Mouse (Mus musculus): ENCODE results near the gene Asap2. TPM values are rescaled to one million over a fixed set of nuclear protein-coding genes. Genes with fewer than 3 reads are reported as not detected.
A peak's percentile ranks its signal among the peaks of the same experiment; 100 is the strongest.

The Asap2 gene
- total RNA-seq, 2 experiments from 2014 or later, result 38.6 to 40.1 TPM

DNA sequence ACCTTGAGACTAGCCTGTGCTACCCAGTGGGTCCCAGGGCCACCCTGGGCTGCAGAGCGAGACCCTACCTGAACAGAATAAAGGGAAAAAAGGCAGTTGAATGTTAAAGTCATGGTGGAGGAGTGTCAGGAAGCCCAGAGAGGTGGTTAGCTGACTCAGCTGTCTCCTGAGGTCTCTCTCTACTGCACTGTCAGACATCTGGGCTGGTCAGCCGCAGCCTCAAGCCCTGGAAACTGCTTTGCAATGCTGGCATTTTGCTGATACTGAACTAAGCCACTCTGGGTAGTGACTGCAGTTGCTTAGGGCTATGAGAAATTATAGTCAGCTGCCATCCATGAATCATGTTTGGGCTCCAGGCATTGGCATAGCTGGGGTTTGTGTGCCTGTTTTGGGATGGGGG lies 244.3 kb downstream of the Asap2 start:
- Histone ChIP-seq H3K27ac (no peak overlapping the region), H3K4me3 (no peak overlapping the region)
- no peak for TF ChIP-seq CTCF (conservative IDR thresholded peaks at IDR 0.05)
- DNase-seq (ENCODE audit: low spot score in 2 of 2), result no peak

DNA sequence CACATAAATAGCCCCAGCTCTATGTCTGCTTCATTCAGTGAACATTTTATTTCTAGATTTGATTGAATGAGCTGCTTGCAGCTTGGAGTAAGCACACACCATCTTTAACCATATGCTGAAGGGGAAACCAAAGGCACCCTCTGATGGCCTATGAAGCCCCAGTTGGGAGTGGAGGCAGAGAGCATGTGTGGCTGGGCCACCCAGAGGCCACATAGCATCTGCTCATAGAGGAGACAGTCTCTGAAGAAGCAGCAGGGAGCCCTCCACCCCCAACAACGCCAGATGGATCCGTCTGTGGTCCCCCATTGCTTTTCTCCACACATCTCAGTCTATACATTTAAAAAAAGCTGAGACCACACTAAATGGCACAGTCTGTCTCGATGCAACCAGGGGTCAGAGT lies 251.7 kb downstream of the Asap2 start:
- DNase-seq (ENCODE audit: low spot score in 2 of 2), result no peak
- no peak for TF ChIP-seq CTCF (conservative IDR thresholded peaks at IDR 0.05)
- no peak overlapping the region for H3K27ac ChIP-seq

DNA sequence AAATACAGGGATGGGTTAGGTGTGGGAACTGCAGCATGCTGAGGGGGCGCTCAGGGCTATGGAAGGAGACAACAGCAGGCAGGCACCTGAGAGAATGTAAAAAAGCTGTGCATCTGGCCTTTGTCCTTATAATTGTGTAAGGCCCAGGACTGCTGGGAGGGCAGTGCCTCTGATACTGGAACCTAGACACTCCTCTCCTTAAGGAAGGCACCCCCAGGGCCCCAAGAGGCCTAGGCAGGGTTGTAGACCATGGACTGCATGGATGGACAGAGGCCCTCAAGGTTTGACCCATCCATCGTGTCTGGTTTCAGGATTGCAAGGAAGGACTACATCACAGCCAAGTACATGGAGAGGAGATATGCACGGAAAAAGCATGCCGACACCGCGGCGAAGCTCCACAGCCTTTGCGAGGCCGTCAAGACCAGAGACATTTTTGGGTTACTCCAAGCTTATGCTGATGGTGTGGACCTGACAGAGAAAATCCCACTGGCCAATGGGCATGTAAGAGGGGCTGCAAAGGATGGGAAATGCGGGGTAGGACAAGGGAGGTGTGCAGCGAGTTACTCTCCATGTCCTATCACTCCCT lies 254.2 kb downstream of the Asap2 start:
- DNase-seq (ENCODE audit: low spot score in 2 of 2), result no peak
- no peak overlapping the region for H3K27ac ChIP-seq
- H3K4me3 ChIP-seq, result no peak overlapping the region
- TF ChIP-seq CTCF (conservative IDR thresholded peaks at IDR 0.05), result no peak

More for the DNA sequence above, 251.7 kb downstream of the Asap2 start:
- H3K4me3 ChIP-seq, result no peak overlapping the region

DNA sequence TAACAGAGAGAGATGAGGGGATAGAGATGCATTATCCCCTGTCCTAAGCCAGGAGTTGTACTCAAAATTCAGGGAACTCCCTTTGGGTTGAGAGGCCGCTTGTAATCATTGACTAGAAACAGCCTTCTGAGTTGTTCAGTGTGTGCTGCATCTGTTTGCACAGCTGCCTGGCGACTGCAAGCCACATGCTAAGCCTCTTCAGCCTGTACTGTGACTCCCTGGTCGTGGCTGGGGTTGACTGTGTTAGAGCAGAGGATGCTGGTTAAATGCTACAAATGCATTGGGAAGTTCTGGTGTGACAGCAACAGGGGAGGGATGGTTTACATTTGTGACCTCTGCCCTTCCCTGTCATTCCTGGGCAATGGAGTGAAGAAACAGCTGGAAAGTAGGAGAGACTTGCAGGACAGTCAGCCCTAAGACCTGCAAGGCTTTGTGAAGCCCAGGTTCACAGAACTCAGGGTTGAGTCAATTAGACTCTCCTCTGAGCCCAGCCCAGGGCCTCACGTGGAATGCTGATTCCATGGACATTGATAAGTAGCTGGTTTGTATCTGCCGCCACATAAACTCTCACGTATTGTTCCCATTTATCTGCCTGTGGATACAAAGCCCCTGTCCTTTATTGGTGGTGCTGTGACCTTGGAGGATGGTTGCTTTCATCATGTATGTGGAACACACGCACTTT lies 257.6 kb downstream of the Asap2 start:
- no peak overlapping the region for H3K27ac ChIP-seq
- no peak for TF ChIP-seq CTCF (conservative IDR thresholded peaks at IDR 0.05)
- DNase-seq (ENCODE audit: low spot score in 2 of 2), result no peak
- H3K4me3 ChIP-seq, result no peak overlapping the region

DNA sequence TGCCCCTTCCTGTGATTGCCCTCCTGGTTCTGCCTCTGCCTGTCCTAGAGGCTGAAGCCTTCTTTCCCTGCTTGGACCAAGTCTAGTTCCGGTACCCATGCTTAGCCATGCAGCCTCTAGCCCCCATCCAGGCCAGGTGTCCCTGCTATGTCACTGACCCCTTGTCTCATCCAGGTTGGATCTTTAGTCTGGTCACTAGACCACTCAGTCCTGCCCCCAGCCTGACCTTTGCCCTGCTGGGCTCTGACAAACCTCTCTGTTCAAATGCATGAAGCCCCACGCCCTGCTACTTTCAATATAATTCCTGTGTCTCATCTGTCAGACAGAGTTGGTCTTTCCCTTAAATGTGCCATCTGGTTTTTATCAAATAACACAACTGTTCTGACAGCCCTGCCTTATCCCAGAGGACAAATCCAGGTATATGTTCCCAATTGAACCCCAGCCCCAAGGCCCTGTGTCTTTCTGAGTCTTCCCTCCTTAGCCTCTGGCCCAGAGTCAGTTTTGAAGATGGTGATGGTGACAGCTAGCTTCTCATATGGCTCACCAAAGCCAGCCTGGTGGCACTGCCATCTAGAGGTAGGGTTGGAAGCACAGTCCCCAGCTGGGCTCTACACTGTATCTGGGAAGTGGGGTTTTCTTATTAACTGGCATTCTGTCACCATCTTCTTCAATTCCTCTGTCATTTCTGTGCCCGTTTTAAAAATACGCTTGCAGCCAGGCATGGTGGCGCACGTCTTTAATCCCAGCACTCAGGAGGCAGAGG lies 270.4 kb downstream of the Asap2 start:
- Histone ChIP-seq H3K27ac (peak overlapping the region; percentile 28; the same call in 1 of the 2 replicates), H3K4me3 (no peak overlapping the region)
- no peak for DNase-seq (ENCODE audit: low spot score in 2 of 2)
- peak; percentile 78 for TF ChIP-seq CTCF (conservative IDR thresholded peaks at IDR 0.05)

DNA sequence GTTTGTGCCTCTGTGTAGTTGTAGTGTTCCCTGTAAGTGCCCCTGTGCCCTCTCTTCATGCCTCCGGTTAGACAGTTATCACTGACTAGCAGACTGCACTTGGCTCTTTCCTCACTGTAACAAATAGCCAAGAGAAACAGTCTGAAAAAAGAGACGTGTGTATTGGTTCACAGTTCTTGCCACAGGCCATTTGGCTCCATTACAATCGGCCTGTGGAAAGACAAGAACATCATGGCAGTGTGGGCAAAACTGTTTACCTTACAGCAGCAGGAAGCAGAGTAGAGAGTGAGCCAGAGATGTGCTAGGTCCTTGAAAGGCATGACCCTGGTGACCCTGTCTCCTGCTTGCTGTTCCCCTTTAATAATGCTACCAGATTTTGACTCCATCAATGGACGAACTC lies 271.3 kb downstream of the Asap2 start:
- Histone ChIP-seq H3K4me3 (no peak overlapping the region), H3K27ac (no peak overlapping the region)
- no peak for DNase-seq (ENCODE audit: low spot score in 2 of 2)
- no peak for TF ChIP-seq CTCF (conservative IDR thresholded peaks at IDR 0.05)

DNA sequence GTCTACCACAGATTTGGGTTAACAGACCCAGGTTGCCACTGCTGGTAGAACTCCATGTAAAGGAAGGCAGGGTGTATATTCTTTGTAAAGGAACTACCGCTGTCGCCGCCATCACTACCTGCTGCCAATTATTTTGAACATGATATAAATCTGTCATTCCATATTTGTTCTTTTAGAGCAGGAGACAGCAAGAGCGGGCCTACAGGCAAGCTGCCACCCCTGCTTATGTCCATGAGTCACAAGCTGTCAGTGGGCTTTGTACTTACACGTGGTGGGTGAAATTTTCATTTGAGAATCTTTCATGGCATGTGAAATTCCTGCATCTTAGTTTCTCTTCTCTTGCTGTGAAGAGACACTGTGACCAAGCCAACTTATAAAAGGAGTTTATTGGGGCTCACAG lies 273.0 kb downstream of the Asap2 start:
- Histone ChIP-seq H3K27ac (peak overlapping the region; percentile 74), H3K4me3 (no peak overlapping the region)
- peak; percentile 24 to 70 for DNase-seq (ENCODE audit: low spot score in 2 of 2)
- TF ChIP-seq CTCF (conservative IDR thresholded peaks at IDR 0.05), result no peak

DNA sequence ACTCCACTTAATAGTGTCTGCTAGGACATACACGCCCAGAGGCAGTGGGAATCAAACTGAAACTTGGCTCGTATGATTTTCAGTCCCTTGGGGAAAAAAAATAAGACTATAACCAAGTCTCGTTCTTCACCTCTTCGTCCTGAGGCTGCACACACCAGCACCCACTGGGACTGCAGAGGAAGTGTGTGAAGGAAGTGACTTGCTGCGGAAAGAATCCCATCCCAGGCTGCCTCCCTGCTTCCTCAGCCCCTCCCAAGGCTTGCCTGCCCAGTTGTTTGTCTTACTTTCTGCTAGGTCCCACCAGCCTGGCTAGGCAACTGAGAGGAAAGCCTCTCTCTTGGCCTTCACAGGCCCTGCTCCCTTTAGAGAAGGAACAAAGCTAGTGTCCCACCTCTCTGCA lies 274.0 kb downstream of the Asap2 start:
- no peak for DNase-seq (ENCODE audit: low spot score in 2 of 2)
- no peak for TF ChIP-seq CTCF (conservative IDR thresholded peaks at IDR 0.05)

DNA sequence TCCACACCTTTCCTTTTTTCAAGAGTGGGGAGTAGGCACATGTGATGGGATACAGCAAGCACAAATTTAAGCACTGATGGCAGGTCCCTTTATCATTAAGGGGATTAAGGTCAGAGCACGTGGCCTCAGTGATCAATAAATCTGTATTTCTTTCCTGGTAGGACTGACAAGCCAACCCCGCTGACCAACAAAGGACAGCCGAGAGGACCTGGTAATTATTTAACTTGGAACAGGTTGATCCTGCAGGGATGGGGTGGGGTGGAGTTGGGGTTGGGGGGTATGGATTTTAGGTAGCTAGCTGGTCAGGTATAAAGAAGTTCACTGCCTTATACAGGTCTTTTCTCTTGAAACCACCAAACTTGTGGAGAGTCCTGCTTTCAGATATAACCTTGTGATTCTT lies 274.7 kb downstream of the Asap2 start:
- H3K27ac ChIP-seq, result peak overlapping the region; percentile 74
- no peak overlapping the region for H3K4me3 ChIP-seq
- no peak for DNase-seq (ENCODE audit: low spot score in 2 of 2)
- TF ChIP-seq CTCF (conservative IDR thresholded peaks at IDR 0.05), result no peak

More for the DNA sequence above, 274.0 kb downstream of the Asap2 start:
- no peak overlapping the region for H3K4me3 ChIP-seq
- H3K27ac ChIP-seq, result peak overlapping the region; percentile 74

DNA sequence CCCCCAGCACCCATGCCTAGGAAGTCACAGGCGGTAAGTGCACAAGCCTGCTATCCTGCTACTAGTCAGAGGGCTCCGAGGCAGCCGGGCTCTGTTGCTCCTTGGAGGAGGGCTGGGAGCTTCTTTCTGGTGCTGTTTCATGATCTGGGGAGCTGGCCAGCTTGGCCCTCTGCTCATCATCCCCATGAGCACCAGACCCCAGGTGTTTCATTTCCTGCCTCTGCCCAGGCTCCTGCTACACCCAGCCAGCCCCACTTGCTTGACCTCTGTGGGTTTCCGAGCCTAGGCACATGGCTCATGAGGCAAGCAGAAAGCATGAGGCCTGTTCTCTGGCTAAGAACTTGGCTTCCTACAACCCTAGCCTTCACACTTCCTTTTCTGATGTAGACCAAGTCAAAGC lies 275.2 kb downstream of the Asap2 start:
- no peak overlapping the region for H3K27ac ChIP-seq
- no peak for DNase-seq (ENCODE audit: low spot score in 2 of 2)
- no peak for TF ChIP-seq CTCF (conservative IDR thresholded peaks at IDR 0.05)
- no peak overlapping the region for H3K4me3 ChIP-seq

DNA sequence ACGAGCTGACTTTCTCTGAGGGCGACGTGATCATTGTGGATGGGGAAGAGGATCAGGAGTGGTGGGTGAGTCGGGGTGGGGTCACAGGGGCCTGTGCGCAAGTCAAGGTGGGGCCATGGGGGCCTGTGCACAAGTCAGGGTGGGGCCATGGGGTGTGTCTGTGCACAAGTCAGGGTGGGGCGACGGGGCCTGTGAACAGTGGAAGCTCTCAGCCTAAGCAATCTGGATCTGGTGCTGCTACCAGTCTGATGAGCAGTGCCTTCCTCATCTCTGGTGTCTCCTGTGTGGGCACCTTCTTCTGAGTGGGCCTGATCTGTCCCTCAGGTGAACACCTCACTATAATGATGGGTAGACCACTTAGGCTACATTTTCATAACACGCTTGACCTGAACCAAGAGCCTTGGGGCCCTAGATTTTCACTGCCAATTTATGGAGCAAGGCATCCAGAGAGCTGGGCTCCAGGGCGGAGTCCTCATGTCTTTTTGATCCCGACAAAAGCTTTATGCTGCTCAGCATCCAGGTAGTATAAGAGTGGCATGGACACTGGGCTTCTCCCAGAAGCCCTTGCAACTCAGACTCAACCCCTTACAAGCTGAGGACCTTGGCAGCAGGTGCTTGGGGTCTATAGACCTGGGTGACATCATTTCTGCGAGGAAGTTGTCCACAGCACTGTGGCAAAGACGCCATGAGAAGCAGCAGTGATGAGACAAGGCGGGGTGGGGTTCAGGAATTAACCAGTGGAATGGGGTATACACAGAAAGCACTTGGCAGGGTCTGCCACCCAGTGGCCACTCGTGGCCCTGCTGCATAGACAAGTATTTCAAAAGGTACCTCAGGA lies 275.9 kb downstream of the Asap2 start:
- no peak overlapping the region for H3K4me3 ChIP-seq
- peak; percentile 87 for TF ChIP-seq CTCF (conservative IDR thresholded peaks at IDR 0.05)
- H3K27ac ChIP-seq, result no peak overlapping the region
- DNase-seq (ENCODE audit: low spot score in 2 of 2), result peak; percentile 63 to 71

DNA sequence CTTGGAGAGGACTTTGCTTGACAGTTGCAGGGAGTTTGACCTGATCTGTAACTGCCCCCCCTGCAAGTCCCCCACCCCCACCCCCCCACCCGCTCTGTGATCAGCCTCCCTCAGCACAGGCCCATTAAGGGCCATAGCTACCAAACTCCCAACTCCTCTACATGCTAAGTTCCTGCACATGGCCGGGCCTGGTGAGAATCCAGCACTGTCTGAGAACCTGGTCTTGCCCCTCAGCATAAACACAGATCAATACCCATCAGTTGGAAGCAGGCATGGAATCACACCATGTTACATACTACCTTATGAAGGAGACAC lies 276.5 kb downstream of the Asap2 start:
- 0 out of 2 replicates have a peak, but pooled peaks have one; percentile 6 for TF ChIP-seq CTCF (conservative IDR thresholded peaks at IDR 0.05)
- Histone ChIP-seq H3K27ac (no peak overlapping the region), H3K4me3 (no peak overlapping the region)
- DNase-seq (ENCODE audit: low spot score in 2 of 2), result no peak

Measured in layer of hippocampus, adult 2 months (tissue).